Mouse (Mus musculus) heart, adult 2 months (tissue): ENCODE data around the gene Sptbn4.

Source experiments
- CTCF ChIP-seq: fragments of 200-600 bp; IDR thresholded peaks from 2 replicates; pipeline ENCODE4 v1.8.1; 2022; ENCODE audit warnings: antibody characterized with exemption, mild to moderate bottlenecking, moderate library complexity
- EP300 ChIP-seq: fragments of 200-500 bp; IDR thresholded peaks from 2 replicates; pipeline ENCODE4 v1.6.1; 2011; ENCODE audit warnings: low read depth, low read length, control low read depth; ENCODE audit not compliant: insufficient read depth
- POLR2A ChIP-seq: fragments of 200-500 bp; IDR thresholded peaks from 2 replicates; pipeline ENCODE4 v1.6.1; 2011; ENCODE audit warnings: mild to moderate bottlenecking, low read depth, low read length, control low read depth; ENCODE audit not compliant: insufficient read depth

DNA sequence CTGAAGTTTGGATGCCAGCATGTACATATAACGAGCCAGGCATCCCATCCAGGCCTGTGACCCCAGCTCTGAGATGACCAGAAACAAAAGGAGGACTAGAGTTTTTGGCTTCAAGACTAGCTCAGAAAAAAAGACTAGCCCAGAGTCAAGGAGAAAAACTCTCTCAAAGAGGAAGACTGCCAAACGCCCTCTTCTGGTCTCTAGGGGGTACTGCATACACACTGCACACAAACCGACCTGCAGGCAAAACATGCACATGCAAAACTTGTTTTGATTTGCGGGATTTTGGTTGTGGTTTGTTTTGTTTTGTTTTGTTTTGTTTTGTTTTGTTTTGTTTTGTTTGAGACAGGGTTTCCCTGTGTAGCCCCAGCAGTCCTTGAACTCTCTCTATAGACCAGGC is 7.5 kb downstream of the Sptbn4 start:
- TF ChIP-seq CTCF (peak; percentile 39), POLR2A (no peak), EP300 (no peak)
